Mouse (Mus musculus) lung, adult 2 months (tissue): ENCODE data around the gene Pde2a.

Experiments
- CTCF ChIP-seq: fragments of 200-500 bp; IDR thresholded peaks from 2 replicates; pipeline ENCODE4 v1.5.1; 2011; ENCODE audit warnings: mild to moderate bottlenecking, low read length, control low read depth; ENCODE audit not compliant: insufficient read depth
- POLR2A ChIP-seq: fragments of 200-500 bp; IDR thresholded peaks from 2 replicates; pipeline ENCODE4 v1.6.1; 2011; ENCODE audit warnings: low read depth, mild to moderate bottlenecking, control low read depth, low read length, borderline replicate concordance; ENCODE audit errors: extremely low read depth

GRCm38 (mm10) chr7:101535517-101535916 is 114.0 kb downstream of the Pde2a start:
- TF ChIP-seq CTCF (no peak), POLR2A (no peak)
